Mouse (Mus musculus): ENCODE measurements around the gene Gm17019.
"Not testable (repeated sequence)": the region's sequence is repeated elsewhere in the genome, so short reads cannot be mapped to it uniquely, and the experiment has no call there.

DNA sequence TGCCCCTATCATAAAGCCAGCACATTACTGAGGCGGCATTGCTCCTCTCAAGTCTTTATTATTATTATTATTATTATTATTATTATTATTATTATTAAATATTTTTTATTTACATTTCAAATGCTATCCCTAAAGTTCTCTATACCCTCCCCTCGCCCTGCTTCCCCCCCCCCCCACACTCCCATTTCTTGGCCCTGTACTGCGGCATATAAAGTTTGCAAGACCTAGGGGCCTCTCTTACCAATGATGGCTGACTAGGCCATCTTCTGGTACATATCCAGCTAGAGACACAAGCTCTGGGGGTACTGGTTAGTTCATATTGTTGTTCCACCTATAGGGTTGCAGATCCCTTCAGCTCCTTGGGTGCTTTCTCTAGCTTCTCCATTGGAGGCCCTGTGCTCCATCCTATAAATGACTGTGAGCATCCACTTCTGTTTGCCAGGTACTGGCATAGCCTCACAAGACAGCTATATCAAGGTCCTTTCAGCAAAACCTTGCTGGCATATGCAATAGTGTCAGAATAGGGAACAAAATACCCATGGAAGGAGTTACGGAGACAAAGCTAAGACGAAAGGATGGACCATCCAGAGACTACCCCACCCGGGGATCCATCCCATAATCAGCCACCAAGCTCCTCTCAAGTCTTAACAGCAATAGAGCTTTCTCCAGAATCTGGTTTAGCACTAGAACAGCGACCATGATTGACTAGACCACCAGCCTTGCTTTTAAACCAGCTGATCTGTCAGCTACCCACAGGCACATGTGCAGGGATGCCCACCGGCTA lies 42.2 kb downstream of the Gm17019 start:
- TF ChIP-seq POLR2A, CTCF (IDR thresholded peaks at IDR 0.05; ENCODE audit: insufficient read depth, low read depth, low read length): not testable (repeated sequence)

All from olfactory bulb, adult 2 months (tissue).